Mouse (Mus musculus): Measurements from ENCODE around the gene Lypd6b.

Lypd6b gene

GRCm38 (mm10) chr2:49918692-49919091 lies 131.2 kb downstream of the Lypd6b start:
- in situ Hi-C loops (cut with MboI; ENCODE audit: unreplicated experiment in 2 of 2) = no loop called here

GRCm38 (mm10) chr2:49921948-49922347 lies 134.5 kb downstream of the Lypd6b start:
- in situ Hi-C loops (cut with MboI; ENCODE audit: unreplicated experiment in 2 of 2) = no loop called here

- in situ Hi-C loops (cut with MboI; ENCODE audit: unreplicated experiment in 2 of 2) = no loop called here
These were observed 135.3 kb downstream of the Lypd6b start for GRCm38 (mm10) chr2:49922810-49923209.

GRCm38 (mm10) chr2:49926186-49926585 lies 138.7 kb downstream of the Lypd6b start:
- in situ Hi-C loops (cut with MboI; ENCODE audit: unreplicated experiment in 2 of 2) = no loop called here

- in situ Hi-C loops (cut with MboI; ENCODE audit: unreplicated experiment in 2 of 2) = no loop called here
These were observed 139.9 kb downstream of the Lypd6b start for GRCm38 (mm10) chr2:49927362-49927761.

GRCm38 (mm10) chr2:49929931-49930330 lies 142.4 kb downstream of the Lypd6b start:
- in situ Hi-C loops (cut with MboI; ENCODE audit: unreplicated experiment in 2 of 2) = no loop called here

GRCm38 (mm10) chr2:49937621-49938020 lies 150.1 kb downstream of the Lypd6b start:
- in situ Hi-C loops (cut with MboI; ENCODE audit: unreplicated experiment in 2 of 2) = no loop called here

- in situ Hi-C loops (cut with MboI; ENCODE audit: unreplicated experiment in 2 of 2) = no loop called here
These were observed 150.8 kb downstream of the Lypd6b start for GRCm38 (mm10) chr2:49938246-49938645.

- in situ Hi-C loops (cut with MboI; ENCODE audit: unreplicated experiment in 2 of 2) = no loop called here
These were observed 152.9 kb downstream of the Lypd6b start for GRCm38 (mm10) chr2:49940372-49940771.

- in situ Hi-C loops (cut with MboI; ENCODE audit: unreplicated experiment in 2 of 2) = no loop called here
These were observed 154.6 kb downstream of the Lypd6b start for GRCm38 (mm10) chr2:49942100-49942499.

GRCm38 (mm10) chr2:49951681-49952080 lies 164.2 kb downstream of the Lypd6b start:
- in situ Hi-C loops (cut with MboI; ENCODE audit: unreplicated experiment in 2 of 2) = no loop called here

- in situ Hi-C loops (cut with MboI; ENCODE audit: unreplicated experiment in 2 of 2) = no loop called here
These were observed 165.3 kb downstream of the Lypd6b start for GRCm38 (mm10) chr2:49952632-49953293.

GRCm38 (mm10) chr2:49957449-49957848 lies 170.0 kb downstream of the Lypd6b start:
- in situ Hi-C loops (cut with MboI; ENCODE audit: unreplicated experiment in 2 of 2) = no loop called here

GRCm38 (mm10) chr2:49961991-49962390 lies 174.5 kb downstream of the Lypd6b start:
- in situ Hi-C loops (cut with MboI; ENCODE audit: unreplicated experiment in 2 of 2) = no loop called here

GRCm38 (mm10) chr2:49964899-49965298 lies 177.4 kb downstream of the Lypd6b start:
- in situ Hi-C loops (cut with MboI; ENCODE audit: unreplicated experiment in 2 of 2) = no loop called here

GRCm38 (mm10) chr2:49967748-49968147 lies 180.3 kb downstream of the Lypd6b start:
- in situ Hi-C loops (cut with MboI; ENCODE audit: unreplicated experiment in 2 of 2) = no loop called here

- in situ Hi-C loops (cut with MboI; ENCODE audit: unreplicated experiment in 2 of 2) = no loop called here
These were observed 183.5 kb downstream of the Lypd6b start for GRCm38 (mm10) chr2:49970990-49971389.

GRCm38 (mm10) chr2:49978606-49979005 lies 191.1 kb downstream of the Lypd6b start:
- in situ Hi-C loops (cut with MboI; ENCODE audit: unreplicated experiment in 2 of 2) = no loop called here

- in situ Hi-C loops (cut with MboI; ENCODE audit: unreplicated experiment in 2 of 2) = no loop called here
These were observed 192.5 kb downstream of the Lypd6b start for GRCm38 (mm10) chr2:49979991-49980390.

GRCm38 (mm10) chr2:49983021-49983420 lies 195.5 kb downstream of the Lypd6b start:
- in situ Hi-C loops (cut with MboI; ENCODE audit: unreplicated experiment in 2 of 2) = no loop called here

GRCm38 (mm10) chr2:49984780-49985179 lies 197.3 kb downstream of the Lypd6b start:
- in situ Hi-C loops (cut with MboI; ENCODE audit: unreplicated experiment in 2 of 2) = no loop called here

GRCm38 (mm10) chr2:49995841-49996240 lies 208.4 kb downstream of the Lypd6b start:
- in situ Hi-C loops (cut with MboI; ENCODE audit: unreplicated experiment in 2 of 2) = no loop called here

- in situ Hi-C loops (cut with MboI; ENCODE audit: unreplicated experiment in 2 of 2) = no loop called here
These were observed 209.7 kb downstream of the Lypd6b start for GRCm38 (mm10) chr2:49997216-49997615.

Data from v-Abl transformed pro-B cells (cell line).